ENCODE assay signal across 9 mouse cellular contexts in the genomic region with DNA sequence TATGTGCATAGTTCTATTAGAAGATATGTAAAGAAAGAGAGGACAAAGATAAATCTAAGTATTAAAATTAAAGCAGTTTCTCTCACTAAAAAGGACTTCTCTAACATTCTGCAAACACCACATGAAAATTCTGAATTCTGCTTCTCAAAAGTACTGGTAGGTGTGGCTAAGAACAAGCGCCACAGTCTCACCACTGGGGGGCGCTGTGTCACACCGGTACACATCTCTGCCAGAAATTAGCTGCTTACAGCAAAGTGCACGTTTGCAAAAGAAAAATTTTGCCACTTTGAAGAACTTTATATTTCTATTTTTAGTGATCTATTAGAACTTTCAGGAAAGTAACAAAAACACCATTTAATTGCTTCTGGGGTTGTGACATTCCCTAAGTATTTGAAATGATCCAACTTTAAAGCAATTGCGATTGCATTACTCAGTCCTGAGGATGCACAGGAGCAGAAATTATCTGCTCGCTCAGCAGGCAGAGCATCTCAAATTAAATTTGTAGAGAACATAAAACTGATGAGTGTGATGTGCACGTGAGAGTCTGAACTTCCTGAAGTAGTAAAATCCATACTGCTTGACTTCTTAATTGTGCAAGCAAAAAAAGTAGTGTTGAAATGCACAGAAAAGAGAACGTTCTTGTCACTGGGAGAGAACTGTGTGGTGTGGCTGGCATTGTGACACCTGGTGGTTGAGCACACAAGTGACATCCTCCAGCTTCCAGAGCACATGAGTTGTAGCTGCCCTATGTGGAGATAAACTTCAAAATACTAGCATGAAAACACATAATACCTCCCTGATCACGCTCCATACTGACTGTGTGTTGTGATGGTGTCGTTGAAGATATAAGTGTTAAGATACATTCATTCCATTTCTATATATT. TPM values are rescaled to one million over a fixed set of nuclear protein-coding genes. Genes with fewer than 3 reads are reported as not detected.
DNase-seq lines count a peak whose midpoint lies in the region; ATAC-seq lines count a peak whose summit lies in the region.
"Had no signal": no experiment of that assay in that cellular context is flagged by ENCODE, and none has a peak within 500 bp of the region (broad histone marks: within the 10 kb centered on the region; RNA-seq: fewer than 3 reads in every experiment).

No protein-coding gene starts in this region.

- H3K4me3 ChIP-seq in midbrain, embryonic 12.5 days, result no peak overlapping the region
- H3K4me3 ChIP-seq: stomach, embryonic 15.5 days had no signal

- no peaks in the 10 kb centered on the region for H3K36me3 ChIP-seq in midbrain, embryonic 12.5 days
- H3K36me3 ChIP-seq: stomach, embryonic 15.5 days had no signal

- H3K4me1 ChIP-seq in midbrain, embryonic 12.5 days, result no peaks in the 10 kb centered on the region
- H3K4me1 ChIP-seq: stomach, embryonic 15.5 days had no signal

- intact Hi-C loops in left cerebral cortex, postnatal 36 days (cut with DNase I), result no loop called here

- H3K4me2 ChIP-seq in midbrain, embryonic 12.5 days (replicated peaks), result 0 out of 2 replicates have a peak overlapping the region, but pooled peaks have one; percentile 2
- H3K4me2 ChIP-seq: stomach, embryonic 15.5 days had no signal

- no peak overlapping the region for H3K9ac ChIP-seq in midbrain, embryonic 12.5 days (replicated peaks)
- H3K9ac ChIP-seq: stomach, embryonic 15.5 days had no signal

- no peak overlapping the region for H3K27ac ChIP-seq in midbrain, embryonic 12.5 days (replicated peaks)
- H3K27ac ChIP-seq: stomach, embryonic 15.5 days had no signal

- peak; percentile 78 for DNase-seq in ZHBTc4 (ENCODE audit: low read depth, low spot score)
- DNase-seq in cerebellum, postnatal 10 days, result peak; percentile 84 to 89
- DNase-seq in gastrocnemius, adult 18-20 months (ENCODE audit: low spot score), result peak; percentile 64
- peak; percentile 45 to 54 for DNase-seq in left cerebral cortex, postnatal 36 days (ENCODE audit: low spot score in 2 of 2)
- peak; percentile 80 for DNase-seq in right cerebral cortex, postnatal 4 days

- WGBS in midbrain, embryonic 12.5 days, result 35% methylated on average over 10 of the region's 10 CpGs

- no peaks in the 10 kb centered on the region; the same call in 1 of the 2 replicates for H3K27me3 ChIP-seq in midbrain, embryonic 12.5 days
- H3K27me3 ChIP-seq: stomach, embryonic 15.5 days had no signal

- no peaks in the 10 kb centered on the region for H3K9me3 ChIP-seq in midbrain, embryonic 12.5 days
- H3K9me3 ChIP-seq: stomach, embryonic 15.5 days had no signal

- peak; percentile 93 for ATAC-seq in inflammation-experienced regulatory T-cells, adult 6 months
- no peak for ATAC-seq in midbrain, embryonic 12.5 days (ENCODE audit: low FRiP score, low read depth)
- no peak for ATAC-seq in erythroid progenitor cell, adult 5-6 weeks (replicated peaks; ENCODE audit: low FRiP score, poor library complexity, severe bottlenecking)

RNA-seq across cellular contexts. Expression of a gene that starts 18.8 kb away (rescaled TPM):
- 10 to 100 TPM; 65.7 to 73.1 TPM for total RNA-seq in gastrocnemius, adult 18-20 months (2021)
- polyA plus RNA-seq in inflammation-experienced regulatory T-cells, adult 6 months (2017; shearing (Covaris generic)), result 100 to 1,000 TPM; 107 to 132 (median 120) TPM
- 100 to 1,000 TPM; 133 to 134 TPM for total RNA-seq in left cerebral cortex, postnatal 36 days (2021)
- polyA plus RNA-seq in midbrain, embryonic 12.5 days (2016; fragmentation: Nextera tagmentation; extraction: Ambion mirVana), result 180 and 184 TPM in 2 replicates
- 63.1 and 106 TPM in 2 replicates for total RNA-seq in erythroid progenitor cell, adult 5-6 weeks (2015; ENCODE audit: low replicate concordance)
- total RNA-seq in erythroid progenitor cell, adult 5-6 weeks (2017; ENCODE audit: low replicate concordance), result 63.5 and 74.7 TPM in 2 replicates
